In the genomic region with DNA sequence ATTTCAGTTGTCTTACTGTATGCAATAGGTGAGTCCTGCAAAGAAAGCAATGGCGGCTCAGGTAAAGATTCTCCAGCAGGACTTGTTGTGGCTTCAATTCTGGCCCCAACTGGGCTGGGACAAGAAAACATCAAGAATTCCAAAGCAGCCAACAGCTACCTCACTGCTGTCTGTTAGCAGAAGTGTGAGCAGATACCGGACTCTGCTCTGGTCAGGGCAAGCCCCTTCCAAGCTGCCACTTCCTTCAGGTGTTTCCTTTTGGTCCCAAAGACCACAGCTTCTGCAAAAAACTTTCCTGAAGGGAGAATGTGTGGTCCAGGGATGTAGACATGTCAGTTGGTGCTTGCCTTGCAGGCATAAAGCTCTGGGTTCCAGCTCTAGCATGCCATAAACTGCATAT, we compare ENCODE assay signal across 23 mouse cellular contexts.
"Had no signal": no experiment of that assay in that cellular context is flagged by ENCODE, and none has a peak within 500 bp of the region (broad histone marks: within the 10 kb centered on the region; RNA-seq: fewer than 3 reads in every experiment).

No protein-coding gene starts in this region.

- DNase-seq: kidney, adult 18-20 months; kidney, adult 9 months; kidney, postnatal 14 days; kidney, postnatal 4 days; liver; lung, adult 18-20 months; lung, postnatal 10 days; lung, postnatal 36 days; midbrain, embryonic 14.5 days; right cerebral cortex, adult 18-20 months; right cerebral cortex, postnatal 14 days; right cerebral cortex, postnatal 4 days; thymus, adult 2 months; thymus, postnatal 14 days had no signal

- H3K9ac ChIP-seq: limb, embryonic 13.5 days; liver, embryonic 12.5 days; liver, embryonic 15.5 days; lung, embryonic 15.5 days; neural tube, embryonic 12.5 days; neural tube, embryonic 15.5 days had no signal

- H3K4me3 ChIP-seq: limb, embryonic 10.5 days; limb, embryonic 13.5 days; liver, embryonic 12.5 days; liver, embryonic 15.5 days; lung, embryonic 15.5 days; neural tube, embryonic 12.5 days; neural tube, embryonic 15.5 days had no signal

- H3K27me3 ChIP-seq: limb, embryonic 13.5 days; liver, embryonic 12.5 days; liver, embryonic 15.5 days; lung, embryonic 15.5 days; neural tube, embryonic 12.5 days; neural tube, embryonic 15.5 days had no signal

- H3K27ac ChIP-seq: limb, embryonic 10.5 days; limb, embryonic 13.5 days; liver, embryonic 12.5 days; liver, embryonic 15.5 days; lung, embryonic 15.5 days; neural tube, embryonic 12.5 days; neural tube, embryonic 15.5 days; stomach, postnatal 0 days had no signal

- ATAC-seq: liver, embryonic 12.5 days had no signal

- H3K36me3 ChIP-seq: neural tube, embryonic 15.5 days had no signal

- H3K4me2 ChIP-seq: limb, embryonic 13.5 days; liver, embryonic 12.5 days; liver, embryonic 15.5 days; lung, embryonic 15.5 days; midbrain, embryonic 11.5 days; neural tube, embryonic 12.5 days; neural tube, embryonic 15.5 days had no signal

- H3K9me3 ChIP-seq: limb, embryonic 10.5 days; limb, embryonic 13.5 days; liver, embryonic 12.5 days; liver, embryonic 15.5 days; lung, embryonic 15.5 days; neural tube, embryonic 12.5 days; neural tube, embryonic 15.5 days had no signal
